Mouse (Mus musculus): Measurements from ENCODE around the gene Cmtm7. TPM values are rescaled to one million over a fixed set of nuclear protein-coding genes. Genes with fewer than 3 reads are reported as not detected.

The Cmtm7 gene
- total and polyA plus RNA-seq, 3 experiments = 76.1 to 233 (median 196) TPM

DNA sequence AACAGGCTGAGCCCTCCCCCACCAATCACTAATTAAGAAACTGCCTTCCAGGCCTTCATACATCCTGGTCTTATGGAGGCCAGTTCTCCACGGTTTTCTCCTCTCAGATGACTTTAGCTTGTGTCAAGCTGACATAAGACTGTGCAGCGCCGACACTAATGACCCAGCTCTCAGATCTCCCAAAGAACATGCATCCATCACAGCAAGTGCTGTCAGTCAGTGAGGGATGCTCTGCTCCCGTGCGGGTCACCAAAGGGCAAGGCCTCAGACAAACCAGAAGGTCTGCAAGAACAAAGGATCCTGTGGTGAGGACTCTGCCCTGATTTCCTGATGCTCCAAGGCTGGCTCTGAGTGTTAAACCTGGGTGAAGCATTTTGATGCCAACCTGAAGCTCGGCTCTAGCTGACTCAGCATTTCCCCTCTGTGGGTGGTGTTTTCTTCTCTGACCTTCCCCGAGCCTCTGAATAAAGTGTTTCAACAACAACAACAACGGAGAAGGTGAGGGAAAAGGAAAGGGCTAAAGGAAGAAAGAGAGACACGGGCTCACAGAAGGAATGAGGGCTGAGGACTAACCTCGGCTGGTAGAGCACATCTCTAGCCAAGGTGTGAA lies 17.9 kb upstream of the Cmtm7 start:
- Histone ChIP-seq H3K4me3 (ENCODE audit: low read depth, low read length) (no peak overlapping the region), H3K9me3 (replicated peaks) (peaks cover 7% of the 10 kb centered on the region), H3K4me1 (ENCODE audit: insufficient read depth, low read depth, low read length) (no peaks in the 10 kb centered on the region), H3K27me3 (ENCODE audit: insufficient read depth, low read length) (peaks cover 11% of the 10 kb centered on the region), H3K36me3 (replicated peaks) (no peaks in the 10 kb centered on the region)
- TF ChIP-seq GATA1 (IDR thresholded peaks at IDR 0.05; ENCODE audit: borderline replicate concordance, low read length) (no peak), CTCF (IDR thresholded peaks at IDR 0.05; ENCODE audit: low read depth, low read length) (no peak), GATA2 (IDR thresholded peaks at IDR 0.05; ENCODE audit: borderline replicate concordance, low read depth, low read length) (no peak), TAL1 (conservative IDR thresholded peaks at IDR 0.05; ENCODE audit: low read depth, low read length) (no peak), POLR2AphosphoS5 (IDR thresholded peaks at IDR 0.05; ENCODE audit: insufficient replicate concordance, low read depth, low read length) (no peak)
- ATAC-seq (ENCODE audit: extremely low read depth, insufficient number of reproducible peaks, low FRiP score, poor library complexity, severe bottlenecking) (no peak), DNase-seq (ENCODE audit: low spot score) (no peak)

DNA sequence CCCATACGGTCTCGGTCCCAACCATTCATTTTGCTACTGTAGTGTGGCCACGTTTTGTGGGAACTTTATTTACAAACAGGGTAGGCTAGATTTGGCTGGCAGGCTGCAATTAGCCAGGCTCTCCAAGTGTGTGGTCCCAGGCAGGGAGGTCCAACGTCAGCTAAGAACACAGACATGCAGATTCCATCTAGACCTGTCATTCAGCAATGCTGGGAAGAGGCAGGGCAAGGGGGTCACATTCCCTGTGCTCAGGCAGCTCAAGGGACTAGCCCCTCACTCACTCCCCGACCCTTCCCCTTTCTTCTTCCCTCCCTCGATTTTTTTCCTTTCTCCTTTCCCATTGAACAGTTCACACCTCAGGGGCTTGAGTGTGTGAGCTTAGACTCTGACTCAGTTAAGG lies 17.2 kb upstream of the Cmtm7 start:
- ATAC-seq (ENCODE audit: extremely low read depth, insufficient number of reproducible peaks, low FRiP score, poor library complexity, severe bottlenecking) = no peak

DNA sequence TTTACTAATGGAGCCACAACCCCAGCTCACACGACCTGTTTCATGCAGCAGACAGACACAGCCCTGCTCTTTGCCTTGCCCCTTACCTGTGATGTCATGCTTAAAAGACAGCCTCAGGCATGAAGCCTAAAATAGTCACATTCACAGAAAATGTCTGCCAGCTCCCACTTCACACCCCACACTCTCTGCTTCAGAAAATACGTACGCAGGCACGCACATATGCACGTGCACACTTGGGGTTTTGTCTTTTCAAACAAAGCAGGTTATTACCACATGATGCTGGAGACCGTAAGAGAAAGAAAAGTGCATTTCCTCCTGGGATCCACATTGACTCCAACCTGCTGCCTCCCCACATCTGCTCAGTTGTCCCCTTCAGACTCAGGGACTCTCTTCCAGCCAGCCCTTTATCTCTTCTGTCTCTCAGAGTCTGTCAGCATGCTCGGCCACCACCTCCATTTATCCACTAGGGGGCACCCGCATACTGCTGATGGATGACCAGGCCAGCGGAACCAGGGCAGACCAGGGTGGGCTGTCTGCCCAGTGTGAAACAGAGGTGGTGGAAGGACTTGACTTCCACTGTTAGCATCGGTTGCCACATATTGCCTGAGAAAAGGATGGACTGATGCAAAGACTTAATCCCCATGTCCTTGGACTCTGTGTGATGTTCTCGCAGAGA lies 15.8 kb upstream of the Cmtm7 start:
- peaks cover 6% of the 10 kb centered on the region for H3K4me1 ChIP-seq (ENCODE audit: insufficient read depth, low read depth, low read length)
- H3K36me3 ChIP-seq (replicated peaks) = no peaks in the 10 kb centered on the region
- H3K4me3 ChIP-seq (ENCODE audit: low read depth, low read length) = no peak overlapping the region
- H3K9me3 ChIP-seq (replicated peaks) = peaks cover 7% of the 10 kb centered on the region
- peaks cover 11% of the 10 kb centered on the region for H3K27me3 ChIP-seq (ENCODE audit: insufficient read depth, low read length)
- ATAC-seq (ENCODE audit: extremely low read depth, insufficient number of reproducible peaks, low FRiP score, poor library complexity, severe bottlenecking) = peak; percentile 60
- DNase-seq (ENCODE audit: low spot score) = peak; percentile 53
- TF ChIP-seq POLR2AphosphoS5 (IDR thresholded peaks at IDR 0.05; ENCODE audit: insufficient replicate concordance, low read depth, low read length) (no peak), TAL1 (conservative IDR thresholded peaks at IDR 0.05; ENCODE audit: low read depth, low read length) (no peak), GATA1 (IDR thresholded peaks at IDR 0.05; ENCODE audit: borderline replicate concordance, low read length) (no peak), GATA2 (IDR thresholded peaks at IDR 0.05; ENCODE audit: borderline replicate concordance, low read depth, low read length) (no peak), CTCF (IDR thresholded peaks at IDR 0.05; ENCODE audit: low read depth, low read length) (peak; percentile 76)

More for the DNA sequence above, 17.2 kb upstream of the Cmtm7 start:
- no peak for DNase-seq (ENCODE audit: low spot score)
- peaks cover 11% of the 10 kb centered on the region for H3K27me3 ChIP-seq (ENCODE audit: insufficient read depth, low read length)
- H3K4me3 ChIP-seq (ENCODE audit: low read depth, low read length) = no peak overlapping the region
- H3K36me3 ChIP-seq (replicated peaks) = no peaks in the 10 kb centered on the region
- H3K9me3 ChIP-seq (replicated peaks) = peaks cover 7% of the 10 kb centered on the region
- peaks cover 5% of the 10 kb centered on the region for H3K4me1 ChIP-seq (ENCODE audit: insufficient read depth, low read depth, low read length)
- TF ChIP-seq POLR2AphosphoS5 (IDR thresholded peaks at IDR 0.05; ENCODE audit: insufficient replicate concordance, low read depth, low read length) (no peak), CTCF (IDR thresholded peaks at IDR 0.05; ENCODE audit: low read depth, low read length) (no peak), GATA2 (IDR thresholded peaks at IDR 0.05; ENCODE audit: borderline replicate concordance, low read depth, low read length) (no peak), TAL1 (conservative IDR thresholded peaks at IDR 0.05; ENCODE audit: low read depth, low read length) (no peak), GATA1 (IDR thresholded peaks at IDR 0.05; ENCODE audit: borderline replicate concordance, low read length) (no peak)

- H3K36me3 ChIP-seq (replicated peaks) = no peaks in the 10 kb centered on the region
Observed at GRCm38 (mm10) chr9:114796473-114797050, 14.9 kb upstream of the Cmtm7 start.

GRCm38 (mm10) chr9:114794491-114794890 lies 12.8 kb upstream of the Cmtm7 start:
- peaks cover 25% of the 10 kb centered on the region for H3K4me1 ChIP-seq (ENCODE audit: insufficient read depth, low read depth, low read length)
- ATAC-seq (ENCODE audit: extremely low read depth, insufficient number of reproducible peaks, low FRiP score, poor library complexity, severe bottlenecking) (no peak), DNase-seq (ENCODE audit: low spot score) (no peak)
- no peak overlapping the region for H3K4me3 ChIP-seq (ENCODE audit: low read depth, low read length)
- peaks cover 4% of the 10 kb centered on the region for H3K9me3 ChIP-seq (replicated peaks)
- no peak for TF ChIP-seq GATA2 (IDR thresholded peaks at IDR 0.05; ENCODE audit: borderline replicate concordance, low read depth, low read length)
- TF ChIP-seq GATA1 (IDR thresholded peaks at IDR 0.05; ENCODE audit: borderline replicate concordance, low read length) = no peak
- no peak for TF ChIP-seq POLR2AphosphoS5 (IDR thresholded peaks at IDR 0.05; ENCODE audit: insufficient replicate concordance, low read depth, low read length)
- no peak for TF ChIP-seq CTCF (IDR thresholded peaks at IDR 0.05; ENCODE audit: low read depth, low read length)
- TF ChIP-seq TAL1 (conservative IDR thresholded peaks at IDR 0.05; ENCODE audit: low read depth, low read length) = no peak
- peaks cover 5% of the 10 kb centered on the region for H3K27me3 ChIP-seq (ENCODE audit: insufficient read depth, low read length)
- peaks cover 2% of the 10 kb centered on the region for H3K36me3 ChIP-seq (replicated peaks)

More at GRCm38 (mm10) chr9:114796473-114797050, 14.9 kb upstream of the Cmtm7 start:
- no peak overlapping the region for H3K4me3 ChIP-seq (ENCODE audit: low read depth, low read length)
- H3K27me3 ChIP-seq (ENCODE audit: insufficient read depth, low read length) = peaks cover 7% of the 10 kb centered on the region
- TF ChIP-seq TAL1 (conservative IDR thresholded peaks at IDR 0.05; ENCODE audit: low read depth, low read length) (no peak), GATA2 (IDR thresholded peaks at IDR 0.05; ENCODE audit: borderline replicate concordance, low read depth, low read length) (no peak), CTCF (IDR thresholded peaks at IDR 0.05; ENCODE audit: low read depth, low read length) (no peak), GATA1 (IDR thresholded peaks at IDR 0.05; ENCODE audit: borderline replicate concordance, low read length) (no peak), POLR2AphosphoS5 (IDR thresholded peaks at IDR 0.05; ENCODE audit: insufficient replicate concordance, low read depth, low read length) (no peak)
- ATAC-seq (ENCODE audit: extremely low read depth, insufficient number of reproducible peaks, low FRiP score, poor library complexity, severe bottlenecking) (no peak), DNase-seq (ENCODE audit: low spot score) (no peak)
- peaks cover 9% of the 10 kb centered on the region for H3K4me1 ChIP-seq (ENCODE audit: insufficient read depth, low read depth, low read length)
- peaks cover 4% of the 10 kb centered on the region for H3K9me3 ChIP-seq (replicated peaks)

GRCm38 (mm10) chr9:114793764-114794295 lies 12.2 kb upstream of the Cmtm7 start:
- no peak for ATAC-seq (ENCODE audit: extremely low read depth, insufficient number of reproducible peaks, low FRiP score, poor library complexity, severe bottlenecking)
- Histone ChIP-seq H3K27me3 (ENCODE audit: insufficient read depth, low read length) (peaks cover 3% of the 10 kb centered on the region), H3K36me3 (replicated peaks) (peaks cover 2% of the 10 kb centered on the region), H3K4me1 (ENCODE audit: insufficient read depth, low read depth, low read length) (peaks cover 30% of the 10 kb centered on the region), H3K9me3 (replicated peaks) (peaks cover 4% of the 10 kb centered on the region), H3K4me3 (ENCODE audit: low read depth, low read length) (no peak overlapping the region)
- DNase-seq (ENCODE audit: low spot score) = no peak
- no peak for TF ChIP-seq GATA2 (IDR thresholded peaks at IDR 0.05; ENCODE audit: borderline replicate concordance, low read depth, low read length)
- no peak for TF ChIP-seq GATA1 (IDR thresholded peaks at IDR 0.05; ENCODE audit: borderline replicate concordance, low read length)
- TF ChIP-seq TAL1 (conservative IDR thresholded peaks at IDR 0.05; ENCODE audit: low read depth, low read length) = no peak
- no peak for TF ChIP-seq POLR2AphosphoS5 (IDR thresholded peaks at IDR 0.05; ENCODE audit: insufficient replicate concordance, low read depth, low read length)
- no peak for TF ChIP-seq CTCF (IDR thresholded peaks at IDR 0.05; ENCODE audit: low read depth, low read length)
